Mouse (Mus musculus) limb, embryonic 13.5 days (tissue): ENCODE data around the gene Prr7. TPM values are rescaled to one million over a fixed set of nuclear protein-coding genes. Genes with fewer than 3 reads are reported as not detected.
"Not testable (repeated sequence)": the region's sequence is repeated elsewhere in the genome, so short reads cannot be mapped to it uniquely, and the experiment has no call there.

ENCODE experiments used
- ATAC-seq: fragments of 200-750 bp; cut with Nextera tagmentation; 2 replicates; pipeline ENCODE4 v1.8.0; 2017; ENCODE audit warnings: low read depth, moderate number of reproducible peaks, moderate TSS enrichment; ENCODE audit not compliant: low FRiP score
- H3K27ac ChIP-seq: fragments of 300-500 bp; sonication (generic); 2 replicates; pipeline ENCODE4 v1.5.1; 2015; ENCODE audit warnings: inconsistent platforms, mild to moderate bottlenecking, moderate library complexity
- H3K27me3 ChIP-seq: fragments of 300-500 bp; sonication (generic); 2 replicates; pipeline ENCODE4 v1.6.1; 2015; ENCODE audit warnings: mild to moderate bottlenecking, inconsistent platforms
- H3K36me3 ChIP-seq: fragments of 300-500 bp; sonication (generic); 2 replicates; pipeline ENCODE4 v1.6.1; 2015; ENCODE audit warnings: inconsistent platforms, mild to moderate bottlenecking, moderate library complexity
- H3K4me1 ChIP-seq: fragments of 300-500 bp; sonication (generic); 2 replicates; pipeline ENCODE4 v1.6.1; 2015; ENCODE audit warnings: inconsistent platforms
- H3K4me2 ChIP-seq: fragments of 300-500 bp; sonication (generic); replicated peaks from 2 replicates; pipeline ENCODE4 v1.6.1; 2015; ENCODE audit warnings: inconsistent platforms, mild to moderate bottlenecking, moderate library complexity
- H3K4me3 ChIP-seq: fragments of 300-500 bp; sonication (generic); 2 replicates; pipeline ENCODE4 v1.5.1; 2015; ENCODE audit warnings: moderate library complexity, mild to moderate bottlenecking, inconsistent platforms
- H3K9ac ChIP-seq: fragments of 300-500 bp; sonication (generic); 2 replicates; pipeline ENCODE4 v1.6.1; 2015; ENCODE audit warnings: mild to moderate bottlenecking, inconsistent platforms
- H3K9me3 ChIP-seq: fragments of 300-500 bp; sonication (generic); 2 replicates; pipeline ENCODE4 v1.6.1; 2016; ENCODE audit warnings: inconsistent platforms
- WGBS: fragments of 180-500 bp; shearing (Covaris S2); methylation state at CpG from one replicate; pipeline ENCODE4 v1.1.7; 2015; 5-methylcytosine and 5-hydroxymethylcytosine counted together
- polyA plus RNA-seq: library from polyadenylated mRNA; unstranded; fragments of >200 nt; fragmentation: Nextera tagmentation; extraction: Ambion mirVana; gene quantifications from 2 replicates; pipeline ENCODE4 v1.2.1, GENCODE M21; 2015

The Prr7 gene
- polyA plus RNA-seq, 1 experiment from 2014 or later = 0.79 TPM

DNA sequence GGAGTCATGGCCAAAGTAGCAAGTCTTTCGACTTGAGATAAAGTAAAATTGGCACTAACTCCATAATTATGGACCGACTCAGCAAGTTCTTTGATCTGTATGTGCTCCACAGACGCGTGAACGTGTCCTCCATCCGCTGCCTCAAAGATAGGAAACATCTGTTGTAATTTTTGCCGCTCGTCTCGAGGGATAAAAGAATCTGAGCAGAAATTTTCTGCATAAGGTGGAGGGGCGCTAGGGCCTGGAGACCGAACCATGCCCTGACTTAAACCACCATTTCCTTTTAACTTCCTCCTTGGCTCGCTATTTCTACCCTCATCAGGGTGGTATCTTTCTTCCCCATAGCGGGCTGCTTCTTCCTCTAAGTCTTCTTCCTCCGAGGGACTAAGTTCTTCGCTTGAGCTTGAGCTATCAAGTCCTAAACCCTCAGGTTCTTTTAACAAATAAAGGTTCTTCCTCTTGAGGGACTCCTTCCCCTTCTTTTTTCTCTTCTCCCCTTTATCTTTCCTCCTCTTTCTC lies 26.9 kb upstream of the Prr7 start:
- not testable (repeated sequence) for H3K4me1 ChIP-seq, H3K36me3 ChIP-seq, ATAC-seq, H3K9ac ChIP-seq, H3K27ac ChIP-seq, H3K4me3 ChIP-seq, H3K4me2 ChIP-seq, H3K27me3 ChIP-seq
- peaks cover 11% of the 10 kb centered on the region for H3K9me3 ChIP-seq
- WGBS = 76% methylated on average over 15 of the region's 15 CpGs

DNA sequence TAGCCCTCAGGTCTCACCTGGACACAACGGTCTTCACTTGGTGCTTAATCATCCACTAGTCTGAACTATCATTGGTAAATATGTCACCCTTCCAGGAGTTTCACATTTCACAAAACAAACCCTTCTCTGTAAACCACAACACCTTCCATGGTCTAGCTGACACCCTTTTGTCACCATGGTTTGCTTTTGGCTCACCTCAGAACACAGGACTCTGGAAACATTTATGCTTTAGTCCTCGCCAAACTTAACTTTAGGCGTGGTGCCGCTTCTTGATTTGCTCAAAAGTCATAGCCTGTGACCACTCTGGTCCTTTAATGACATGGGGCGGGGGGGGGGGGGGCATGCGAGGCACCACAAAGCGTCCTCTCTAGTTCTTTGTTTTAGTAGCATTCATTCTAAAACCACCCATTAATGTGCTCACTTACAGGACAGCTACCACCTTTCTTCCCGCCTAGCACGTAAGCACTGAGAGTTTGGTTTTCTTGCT lies 20.2 kb upstream of the Prr7 start:
- WGBS = 42% methylated on average over 9 of the region's 9 CpGs
- peak overlapping the region; percentile 86 for H3K4me3 ChIP-seq
- H3K9me3 ChIP-seq = no peaks in the 10 kb centered on the region
- peak overlapping the region; percentile 59; the same call in 1 of the 2 replicates for H3K9ac ChIP-seq
- no peaks in the 10 kb centered on the region for H3K36me3 ChIP-seq
- H3K4me2 ChIP-seq = peak overlapping the region; percentile 86
- no peaks in the 10 kb centered on the region for H3K27me3 ChIP-seq
- ATAC-seq = no peak
- H3K27ac ChIP-seq = peak overlapping the region; percentile 94
- H3K4me1 ChIP-seq = peaks cover 32% of the 10 kb centered on the region

DNA sequence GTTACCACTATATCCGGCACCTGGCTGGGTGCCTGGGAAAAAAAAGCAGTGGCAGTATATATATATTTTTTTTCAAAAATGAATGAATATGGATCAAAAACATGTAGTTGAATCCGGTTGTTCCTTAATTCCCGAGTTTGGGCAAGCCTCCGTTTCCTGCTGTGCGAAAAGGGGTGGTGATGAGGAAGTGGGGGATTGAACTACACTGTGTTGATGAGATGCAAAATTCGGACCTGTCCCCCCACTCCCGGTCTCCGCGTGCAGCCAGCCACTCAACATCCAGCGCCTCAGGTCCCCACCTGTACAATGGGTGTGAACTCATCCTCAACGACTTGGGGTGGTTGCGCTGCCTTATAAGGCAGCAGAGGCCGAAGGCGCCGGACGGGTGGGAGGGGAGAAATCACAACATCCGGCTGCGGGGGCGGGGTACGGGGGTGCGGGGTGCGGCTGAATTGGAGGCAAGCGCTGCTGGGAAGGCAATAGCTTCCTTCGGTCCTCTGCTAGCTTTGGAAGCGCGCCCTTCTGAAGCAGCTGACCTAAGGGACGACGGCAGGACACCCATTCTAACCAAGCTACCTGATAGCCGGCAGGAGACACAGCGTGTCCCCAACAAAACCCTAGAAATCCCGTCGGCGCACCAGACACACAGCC lies 19.7 kb upstream of the Prr7 start:
- 2% methylated on average over 33 of the region's 33 CpGs for WGBS
- H3K36me3 ChIP-seq = peaks cover 4% of the 10 kb centered on the region; the same call in 1 of the 2 replicates
- peak overlapping the region; percentile 86 for H3K4me2 ChIP-seq
- H3K9ac ChIP-seq = peak overlapping the region; percentile 59
- no peaks in the 10 kb centered on the region for H3K9me3 ChIP-seq
- peak overlapping the region; percentile 94 for H3K27ac ChIP-seq
- peak overlapping the region; percentile 86 for H3K4me3 ChIP-seq
- peak; percentile 84 for ATAC-seq
- peaks cover 32% of the 10 kb centered on the region for H3K4me1 ChIP-seq
- no peaks in the 10 kb centered on the region for H3K27me3 ChIP-seq

DNA sequence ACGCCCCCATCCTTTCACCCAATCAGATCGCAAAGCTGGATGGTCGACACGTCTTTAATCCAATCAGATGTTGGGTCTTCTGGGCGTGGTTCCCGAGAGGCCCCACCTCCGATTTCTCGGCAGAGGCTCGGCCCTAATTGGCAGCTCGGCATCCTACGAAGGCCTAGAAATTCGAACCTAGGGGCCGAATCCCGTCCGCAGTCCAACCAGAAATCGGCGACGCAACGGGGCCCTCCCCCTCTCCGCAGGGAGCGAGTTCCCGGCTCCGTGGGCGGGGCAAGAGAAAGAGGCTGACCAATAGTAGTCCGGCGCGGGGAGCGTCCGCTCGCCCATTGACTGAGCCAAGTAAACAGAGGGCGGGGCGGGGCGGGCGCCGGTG lies 19.1 kb upstream of the Prr7 start, which contains the start of gene Grk6:
TSS of gene Grk6 (plus strand) at position 136 of the 379 bp plus-strand sequence.
- Histone ChIP-seq H3K4me1 (peaks cover 32% of the 10 kb centered on the region), H3K27me3 (no peaks in the 10 kb centered on the region), H3K9me3 (no peaks in the 10 kb centered on the region), H3K27ac (peak within 1 kb of the TSS; percentile 95), H3K4me2 (peak within 1 kb of the TSS; percentile 86), H3K36me3 (peaks cover 9% of the 10 kb centered on the region), H3K4me3 (peak within 1 kb of the TSS; percentile 86), H3K9ac (peak within 1 kb of the TSS; percentile 96)
- ATAC-seq = peak; percentile 96
- 0% methylated on average over 22 of the region's 35 CpGs for WGBS

DNA sequence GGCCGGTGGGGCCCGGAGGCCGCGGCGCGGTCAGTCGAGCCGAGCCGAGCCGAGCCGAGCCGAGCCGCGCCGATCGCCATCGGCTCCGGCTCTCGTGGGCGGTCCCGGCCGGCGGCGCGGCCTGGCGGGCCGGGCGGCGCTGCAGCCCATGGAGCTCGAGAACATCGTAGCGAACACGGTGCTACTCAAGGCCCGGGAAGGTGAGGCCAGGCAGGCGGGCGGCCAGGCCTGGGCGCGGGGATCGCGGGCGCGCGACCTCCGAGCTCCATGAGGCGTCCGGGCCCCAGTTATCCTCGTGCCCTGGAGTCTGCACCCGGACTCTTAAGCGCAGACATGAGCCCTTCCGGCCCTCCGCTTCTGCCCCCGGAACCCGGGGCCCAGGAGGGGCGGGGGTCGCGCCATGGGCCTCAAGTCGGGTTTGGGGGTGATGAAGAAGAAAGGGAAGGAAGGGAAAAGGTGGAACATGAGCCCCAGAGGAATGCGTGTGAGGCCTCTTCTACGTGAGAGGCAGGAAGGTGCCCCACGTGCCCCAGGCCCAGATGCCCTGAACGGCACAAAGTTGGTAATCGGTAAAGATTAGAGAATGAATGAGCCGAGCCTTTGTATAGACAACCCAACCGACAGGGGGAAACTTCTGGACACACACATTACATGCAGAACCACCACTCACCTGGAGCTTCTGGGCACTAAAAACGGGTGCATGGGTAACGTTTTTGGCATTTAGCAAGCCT lies 18.5 kb upstream of the Prr7 start:
- peak overlapping the region; percentile 86 for H3K4me2 ChIP-seq
- WGBS = under 1% methylated on average over 66 of the region's 66 CpGs
- peak overlapping the region; percentile 86 for H3K4me3 ChIP-seq
- no peaks in the 10 kb centered on the region for H3K27me3 ChIP-seq
- peaks cover 32% of the 10 kb centered on the region for H3K4me1 ChIP-seq
- peak overlapping the region; percentile 96 for H3K9ac ChIP-seq
- H3K36me3 ChIP-seq = peaks cover 15% of the 10 kb centered on the region
- no peaks in the 10 kb centered on the region for H3K9me3 ChIP-seq
- peak overlapping the region; percentile 95 for H3K27ac ChIP-seq
- no peak; the same call in 1 of the 2 replicates for ATAC-seq

DNA sequence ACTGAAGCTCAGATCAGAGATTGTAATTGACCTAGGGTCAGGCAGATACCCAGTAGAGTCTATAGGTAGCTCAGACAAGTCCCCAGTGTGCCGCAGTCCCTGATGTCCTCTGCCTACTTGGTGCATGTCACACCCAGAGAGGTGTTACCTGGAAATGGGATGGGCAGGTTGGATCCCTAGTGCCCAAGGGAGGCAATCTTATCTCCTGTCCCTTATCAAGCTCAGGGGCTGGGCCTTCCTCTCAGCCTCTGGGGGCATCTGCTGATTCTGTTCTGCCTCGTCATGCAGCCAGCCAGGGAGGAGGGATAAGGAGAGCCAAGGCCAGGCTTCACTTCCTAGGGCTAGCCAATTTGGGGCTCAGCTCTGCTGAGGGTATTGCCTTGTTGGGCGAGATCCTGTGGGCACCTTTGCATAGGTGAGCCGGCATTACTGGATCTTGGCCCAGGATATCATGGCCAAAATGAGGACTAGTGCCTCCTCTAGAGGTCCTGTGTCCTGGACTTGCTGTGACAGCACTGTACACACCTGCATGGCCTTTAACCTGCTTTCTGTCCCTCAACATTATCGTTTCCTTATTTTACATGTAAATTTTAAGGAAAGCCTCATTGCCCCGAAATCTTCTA lies 17.5 kb upstream of the Prr7 start:
- Histone ChIP-seq H3K27ac (no peak overlapping the region), H3K4me1 (peaks cover 32% of the 10 kb centered on the region), H3K4me2 (peak overlapping the region; percentile 86), H3K27me3 (no peaks in the 10 kb centered on the region), H3K36me3 (peaks cover 26% of the 10 kb centered on the region), H3K9me3 (no peaks in the 10 kb centered on the region), H3K9ac (peak overlapping the region; percentile 96), H3K4me3 (peak overlapping the region; percentile 86)
- WGBS = 83% methylated on average over 6 of the region's 6 CpGs
- ATAC-seq = no peak

DNA sequence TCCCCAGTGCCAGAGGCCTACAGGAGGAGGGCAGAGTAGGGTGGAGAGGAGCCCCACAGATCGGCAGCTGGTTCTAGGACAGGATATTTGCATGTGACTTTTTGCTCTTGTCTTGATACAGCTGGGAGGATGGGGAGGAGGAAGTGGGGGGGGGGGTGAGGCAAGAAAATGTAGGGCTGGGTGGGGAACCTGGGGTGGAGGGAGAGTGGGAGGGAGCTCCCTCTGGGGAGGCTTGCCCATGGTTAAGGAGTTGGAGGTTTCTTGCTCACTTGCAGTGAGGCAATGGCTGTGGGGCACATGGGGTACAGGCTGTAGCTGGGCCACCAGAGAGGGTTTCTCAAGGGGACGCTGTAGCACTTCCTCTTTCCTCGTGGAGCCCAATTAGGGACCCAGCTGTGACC lies 16.5 kb upstream of the Prr7 start:
- Histone ChIP-seq H3K4me3 (no peak overlapping the region), H3K4me2 (peak overlapping the region; percentile 86; the same call in 1 of the 2 replicates), H3K9me3 (no peaks in the 10 kb centered on the region), H3K4me1 (peaks cover 32% of the 10 kb centered on the region), H3K9ac (peak overlapping the region; percentile 53; the same call in 1 of the 2 replicates), H3K36me3 (peaks cover 35% of the 10 kb centered on the region), H3K27me3 (no peaks in the 10 kb centered on the region), H3K27ac (no peak overlapping the region)
- WGBS = 59% methylated on average over 3 of the region's 3 CpGs
- no peak for ATAC-seq

DNA sequence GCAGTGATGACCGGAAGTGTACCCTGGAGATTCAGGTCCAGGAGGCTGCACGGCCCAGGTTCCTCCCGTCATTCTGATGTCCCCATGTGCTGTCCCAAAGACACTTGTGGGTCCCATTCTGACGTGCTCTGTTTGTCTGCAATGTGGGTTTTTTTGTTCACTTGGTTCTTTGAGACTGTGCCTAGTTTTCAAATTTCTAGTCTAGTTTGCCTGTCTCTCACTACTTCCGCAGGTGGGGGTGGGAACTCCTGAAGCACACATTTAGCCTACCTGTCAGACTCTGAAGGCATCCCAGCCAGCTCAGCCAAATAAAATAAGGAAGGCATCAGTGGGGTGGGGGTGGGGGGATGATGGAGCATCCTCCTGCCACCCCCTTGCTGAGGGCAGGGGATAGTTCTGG lies 15.9 kb upstream of the Prr7 start:
- H3K36me3 ChIP-seq = peaks cover 41% of the 10 kb centered on the region
- H3K4me1 ChIP-seq = peaks cover 32% of the 10 kb centered on the region
- no peak for ATAC-seq
- no peak overlapping the region for H3K4me3 ChIP-seq
- 93% methylated on average over 5 of the region's 5 CpGs for WGBS
- no peak overlapping the region for H3K4me2 ChIP-seq
- H3K9me3 ChIP-seq = no peaks in the 10 kb centered on the region
- H3K9ac ChIP-seq = no peak overlapping the region
- no peak overlapping the region for H3K27ac ChIP-seq
- H3K27me3 ChIP-seq = no peaks in the 10 kb centered on the region

DNA sequence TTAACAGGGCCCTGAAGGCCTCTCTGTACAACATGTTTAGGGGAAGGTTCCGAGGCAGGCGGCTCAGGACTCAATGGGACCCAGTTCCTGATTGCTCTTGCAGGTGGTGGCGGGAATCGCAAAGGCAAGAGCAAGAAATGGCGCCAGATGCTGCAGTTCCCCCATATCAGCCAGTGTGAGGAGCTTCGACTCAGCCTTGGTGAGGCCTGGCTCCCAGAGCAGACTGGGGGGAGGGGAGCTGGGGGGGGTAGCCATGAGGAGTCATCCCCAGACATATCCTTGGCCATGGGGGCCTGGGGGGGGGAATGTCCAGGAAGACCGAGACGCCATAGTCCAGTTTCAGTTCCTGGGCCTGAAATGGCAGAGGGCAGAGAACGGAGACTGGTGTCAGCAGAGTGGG lies 14.9 kb upstream of the Prr7 start:
- no peak overlapping the region for H3K27ac ChIP-seq
- H3K4me2 ChIP-seq = no peak overlapping the region
- H3K9me3 ChIP-seq = no peaks in the 10 kb centered on the region
- WGBS = 88% methylated on average over 9 of the region's 9 CpGs
- H3K9ac ChIP-seq = no peak overlapping the region
- H3K36me3 ChIP-seq = peaks cover 52% of the 10 kb centered on the region
- H3K4me1 ChIP-seq = peaks cover 25% of the 10 kb centered on the region
- ATAC-seq = no peak
- H3K4me3 ChIP-seq = no peak overlapping the region
- no peaks in the 10 kb centered on the region for H3K27me3 ChIP-seq

DNA sequence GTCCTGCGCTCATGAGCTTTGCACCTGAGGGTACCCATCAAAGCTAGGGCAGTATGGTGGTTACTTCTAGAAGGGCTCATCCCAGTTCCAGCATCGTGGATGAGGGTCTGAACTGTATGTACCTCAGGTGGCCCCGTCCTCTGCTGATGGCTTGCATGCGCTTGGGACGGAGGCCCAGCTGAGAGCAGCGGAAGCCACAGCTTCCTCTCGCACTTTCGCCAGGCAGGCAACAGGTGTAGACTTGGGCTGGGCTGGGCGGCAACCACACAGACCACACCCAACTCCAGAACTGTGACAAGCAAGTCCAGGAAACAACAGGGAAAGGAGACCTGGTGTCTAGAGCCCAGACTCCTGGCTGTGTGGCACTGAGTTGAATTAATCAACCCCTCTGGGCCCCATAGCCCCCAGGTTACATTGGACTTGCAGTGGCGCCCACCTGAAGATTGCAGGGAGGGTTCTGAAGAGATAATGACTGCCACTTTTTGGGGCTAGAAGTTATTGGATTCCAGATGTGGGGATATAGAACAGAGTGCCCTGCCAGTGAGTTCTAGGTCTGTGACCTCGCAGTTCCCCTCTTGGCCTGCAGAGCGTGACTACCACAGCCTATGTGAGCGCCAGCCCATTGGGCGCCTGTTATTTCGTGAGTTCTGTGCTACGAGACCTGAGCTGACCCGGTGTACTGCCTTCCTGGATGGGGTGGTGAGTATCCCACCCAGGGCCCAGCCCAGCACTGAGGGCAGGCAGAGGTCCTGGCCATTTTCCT lies 14.2 kb upstream of the Prr7 start:
- Histone ChIP-seq H3K4me3 (no peak overlapping the region), H3K9me3 (no peaks in the 10 kb centered on the region), H3K27me3 (no peaks in the 10 kb centered on the region), H3K4me1 (peaks cover 25% of the 10 kb centered on the region), H3K4me2 (no peak overlapping the region), H3K27ac (no peak overlapping the region), H3K36me3 (peaks cover 58% of the 10 kb centered on the region), H3K9ac (no peak overlapping the region)
- no peak for ATAC-seq
- 90% methylated on average over 17 of the region's 17 CpGs for WGBS

DNA sequence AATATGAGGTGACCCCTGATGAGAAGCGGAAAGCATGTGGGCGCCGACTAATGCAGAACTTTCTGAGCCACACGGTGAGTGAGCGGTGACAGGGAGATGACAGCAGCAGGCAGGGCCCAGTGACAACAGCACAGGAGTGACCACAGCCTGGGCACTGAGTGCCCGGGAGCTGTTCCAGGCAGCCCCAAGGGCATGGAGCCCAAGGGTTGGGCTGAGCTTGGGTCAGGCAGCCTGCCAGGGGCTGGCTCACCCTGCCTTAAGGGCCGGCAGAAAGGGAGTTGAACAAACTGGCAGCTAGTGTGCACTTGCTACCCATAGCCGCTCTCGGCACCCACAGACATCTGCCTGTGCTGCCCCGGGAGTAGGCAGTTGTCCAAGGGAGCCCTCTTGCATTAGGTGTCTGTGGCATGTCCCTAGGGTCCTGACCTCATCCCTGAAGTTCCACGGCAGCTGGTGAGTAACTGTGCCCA lies 13.5 kb upstream of the Prr7 start:
- Histone ChIP-seq H3K27me3 (no peaks in the 10 kb centered on the region), H3K36me3 (peaks cover 65% of the 10 kb centered on the region), H3K4me1 (peaks cover 25% of the 10 kb centered on the region), H3K4me2 (no peak overlapping the region), H3K4me3 (no peak overlapping the region), H3K27ac (no peak overlapping the region), H3K9me3 (no peaks in the 10 kb centered on the region), H3K9ac (no peak overlapping the region)
- ATAC-seq = no peak
- WGBS = 94% methylated on average over 11 of the region's 11 CpGs
